Mouse (Mus musculus): ENCODE results near the gene Slc25a10. TPM values are rescaled to one million over a fixed set of nuclear protein-coding genes. Genes with fewer than 3 reads are reported as not detected.

The Slc25a10 gene
- polyA plus RNA-seq, 1 experiment from 2014 or later: 42.2 TPM

DNA sequence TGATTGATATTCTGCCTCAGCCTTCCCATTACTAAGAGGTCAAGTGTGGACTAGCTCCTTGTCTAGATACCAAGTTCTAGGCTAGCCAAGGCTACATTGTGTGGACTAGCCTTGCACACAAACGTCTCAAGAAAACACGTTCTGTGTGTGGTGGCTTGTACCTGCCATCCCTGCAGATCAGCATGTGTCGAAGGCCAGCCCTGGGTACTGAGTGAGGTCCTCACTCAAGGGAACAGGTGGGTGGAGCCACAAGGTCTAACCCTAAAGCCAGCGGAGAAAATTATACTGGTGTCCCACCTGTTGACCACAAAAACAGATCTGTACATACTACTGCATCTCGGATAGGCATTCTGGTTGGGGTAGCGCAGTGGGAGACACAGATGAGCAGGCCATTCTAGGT, 8.3 kb downstream of the Slc25a10 start:
- H3K4me2 ChIP-seq: no peak overlapping the region
- no peaks in the 10 kb centered on the region for H3K27me3 ChIP-seq
- no peak for DNase-seq
- no peak overlapping the region for H3K4me3 ChIP-seq (replicated peaks)
- peaks cover 7% of the 10 kb centered on the region for H3K4me1 ChIP-seq (replicated peaks)
- peaks cover 44% of the 10 kb centered on the region for H3K36me3 ChIP-seq
- no peak overlapping the region for H3K9ac ChIP-seq
- WGBS (ENCODE audit: insufficient replicate concordance): 61% methylated on average over 6 of the region's 6 CpGs
- H3K27ac ChIP-seq: no peak overlapping the region
- no peaks in the 10 kb centered on the region for H3K9me3 ChIP-seq (replicated peaks)
- ATAC-seq (ENCODE audit: low read depth): 0 out of 2 replicates have a peak, but pooled peaks have one; percentile 2

DNA sequence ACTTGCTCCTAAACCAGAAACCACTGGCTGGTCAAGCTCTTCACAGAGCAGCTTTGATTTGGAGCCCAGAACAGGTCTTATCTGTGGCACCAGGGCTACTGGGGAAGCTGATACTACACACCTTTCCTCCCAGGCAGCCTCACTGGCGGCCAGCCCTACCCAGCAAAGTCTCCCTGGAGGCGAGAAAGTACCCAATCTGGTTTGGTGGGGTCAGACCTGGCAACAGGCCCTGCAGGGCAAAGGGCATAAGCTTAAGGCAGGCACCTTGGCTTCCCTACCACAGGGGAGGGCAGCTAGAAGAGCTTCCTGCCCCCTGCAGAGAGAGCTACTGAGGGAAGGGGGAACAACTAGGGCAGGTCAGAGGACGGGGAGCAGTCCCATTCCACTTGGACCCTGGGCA, 8.7 kb downstream of the Slc25a10 start:
- H3K27me3 ChIP-seq: no peaks in the 10 kb centered on the region
- H3K4me2 ChIP-seq: no peak overlapping the region
- H3K36me3 ChIP-seq: peaks cover 39% of the 10 kb centered on the region
- no peak overlapping the region for H3K4me3 ChIP-seq (replicated peaks)
- no peak overlapping the region for H3K27ac ChIP-seq
- no peaks in the 10 kb centered on the region for H3K9me3 ChIP-seq (replicated peaks)
- 7% methylated on average over 3 of the region's 3 CpGs for WGBS (ENCODE audit: insufficient replicate concordance)
- no peak overlapping the region for H3K9ac ChIP-seq
- no peak for DNase-seq
- peaks cover 7% of the 10 kb centered on the region for H3K4me1 ChIP-seq (replicated peaks)
- peak; percentile 24; the same call in 1 of the 2 replicates for ATAC-seq (ENCODE audit: low read depth)

DNA sequence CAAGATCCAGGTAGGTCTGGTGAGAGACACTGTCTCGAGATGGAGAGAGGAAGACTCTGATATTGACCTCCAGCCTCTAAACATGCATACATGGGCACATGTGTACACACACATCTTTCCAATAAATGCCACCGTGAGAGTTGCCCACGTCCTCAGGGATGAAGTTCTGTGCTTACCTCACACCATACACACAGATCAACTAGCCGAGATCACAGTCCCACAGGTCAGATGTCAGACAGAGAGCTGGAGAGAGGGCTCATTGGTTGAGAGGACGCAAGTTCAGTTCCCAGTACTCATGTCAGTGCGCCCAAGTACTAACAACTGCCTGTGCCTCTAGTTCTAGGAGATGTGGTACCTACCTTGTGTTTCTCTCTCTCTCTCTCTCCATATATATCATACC, 9.4 kb downstream of the Slc25a10 start:
- no peak overlapping the region for H3K9ac ChIP-seq
- ATAC-seq (ENCODE audit: low read depth) (no peak), DNase-seq (no peak)
- no peaks in the 10 kb centered on the region for H3K27me3 ChIP-seq
- no peak overlapping the region for H3K4me3 ChIP-seq (replicated peaks)
- H3K4me2 ChIP-seq: no peak overlapping the region
- H3K9me3 ChIP-seq (replicated peaks): no peaks in the 10 kb centered on the region
- H3K36me3 ChIP-seq: peaks cover 33% of the 10 kb centered on the region
- WGBS (ENCODE audit: insufficient replicate concordance): 51% methylated on average over 6 of the region's 6 CpGs
- H3K27ac ChIP-seq: no peak overlapping the region
- H3K4me1 ChIP-seq (replicated peaks): peaks cover 7% of the 10 kb centered on the region

GRCm38 (mm10) chr11:120501701-120502100, 10.1 kb downstream of the Slc25a10 start:
- H3K27me3 ChIP-seq: no peaks in the 10 kb centered on the region
- H3K4me3 ChIP-seq (replicated peaks): no peak overlapping the region
- no peaks in the 10 kb centered on the region for H3K9me3 ChIP-seq (replicated peaks)
- H3K27ac ChIP-seq: no peak overlapping the region
- no peak overlapping the region for H3K9ac ChIP-seq
- H3K4me1 ChIP-seq (replicated peaks): peaks cover 13% of the 10 kb centered on the region
- H3K4me2 ChIP-seq: no peak overlapping the region
- DNase-seq (no peak), ATAC-seq (ENCODE audit: low read depth) (no peak)
- WGBS (ENCODE audit: insufficient replicate concordance): 66% methylated on average over 4 of the region's 4 CpGs
- peaks cover 26% of the 10 kb centered on the region for H3K36me3 ChIP-seq

- H3K9me3 ChIP-seq (replicated peaks): no peaks in the 10 kb centered on the region
- no peak overlapping the region for H3K9ac ChIP-seq
- ATAC-seq (ENCODE audit: low read depth) (no peak), DNase-seq (no peak)
- H3K27me3 ChIP-seq: no peaks in the 10 kb centered on the region
- no peak overlapping the region for H3K4me3 ChIP-seq (replicated peaks)
- H3K36me3 ChIP-seq: no peaks in the 10 kb centered on the region
- whole genome bisulfite sequencing (ENCODE audit: insufficient replicate concordance): 75% methylated on average over 3 of the region's 3 CpGs
- no peak overlapping the region for H3K27ac ChIP-seq
- peaks cover 36% of the 10 kb centered on the region for H3K4me1 ChIP-seq (replicated peaks)
- no peak overlapping the region for H3K4me2 ChIP-seq
These were observed 14.0 kb downstream of the Slc25a10 start for GRCm38 (mm10) chr11:120505661-120506060.

- Histone ChIP-seq H3K27ac (no peak overlapping the region), H3K9me3 (replicated peaks) (no peaks in the 10 kb centered on the region), H3K4me3 (replicated peaks) (no peak overlapping the region), H3K9ac (no peak overlapping the region), H3K4me1 (replicated peaks) (peaks cover 48% of the 10 kb centered on the region), H3K36me3 (no peaks in the 10 kb centered on the region), H3K27me3 (no peaks in the 10 kb centered on the region), H3K4me2 (no peak overlapping the region)
- DNase-seq (no peak), ATAC-seq (ENCODE audit: low read depth) (no peak)
- 57% methylated on average over 4 of the region's 4 CpGs for WGBS (ENCODE audit: insufficient replicate concordance)
These were observed 15.3 kb downstream of the Slc25a10 start for GRCm38 (mm10) chr11:120506899-120507298.

DNA sequence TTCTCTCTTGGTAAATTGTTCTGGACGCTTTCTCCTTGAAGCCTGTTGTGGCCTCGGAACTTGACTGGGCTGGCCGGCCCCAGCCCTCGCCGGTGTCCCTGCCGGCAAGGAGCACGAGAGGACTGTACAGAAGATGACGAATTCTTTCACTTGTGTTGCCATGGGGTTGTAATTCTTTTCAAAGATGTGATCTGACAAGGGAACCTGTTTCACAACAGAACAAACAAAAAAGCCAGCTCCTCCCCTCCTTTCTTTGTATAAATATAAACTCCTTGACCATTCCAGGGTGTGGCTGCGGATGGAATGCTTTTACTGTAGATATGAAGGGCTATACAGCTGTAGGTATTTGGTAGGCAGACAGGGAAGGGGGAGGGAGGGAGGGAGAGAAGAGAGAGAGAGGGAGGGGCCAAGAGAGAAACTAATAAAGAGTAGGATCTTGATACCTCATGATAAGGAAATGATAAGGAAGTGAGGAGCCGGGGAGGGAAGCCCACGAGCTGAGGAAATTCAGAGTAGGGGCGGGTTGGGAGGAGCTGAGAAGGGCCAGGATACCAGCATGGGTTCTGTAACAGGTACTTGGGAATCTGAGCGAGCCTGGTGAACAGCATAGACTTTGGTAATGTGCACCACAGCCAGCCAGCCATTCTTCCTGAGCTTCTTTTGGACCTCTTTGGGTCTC, 16.1 kb downstream of the Slc25a10 start:
- H3K27ac ChIP-seq: no peak overlapping the region
- no peak for DNase-seq

GRCm38 (mm10) chr11:120508290-120508870, 16.7 kb downstream of the Slc25a10 start:
- Histone ChIP-seq H3K36me3 (no peaks in the 10 kb centered on the region), H3K4me3 (replicated peaks) (no peak overlapping the region), H3K27me3 (no peaks in the 10 kb centered on the region), H3K9me3 (replicated peaks) (no peaks in the 10 kb centered on the region), H3K4me2 (no peak overlapping the region), H3K9ac (no peak overlapping the region), H3K4me1 (replicated peaks) (peaks cover 48% of the 10 kb centered on the region), H3K27ac (no peak overlapping the region)
- DNase-seq (no peak), ATAC-seq (ENCODE audit: low read depth) (no peak)
- WGBS (ENCODE audit: insufficient replicate concordance): 75% methylated on average over 9 of the region's 9 CpGs

More for the DNA sequence above, 16.1 kb downstream of the Slc25a10 start:
- ATAC-seq (ENCODE audit: low read depth): no peak
- Histone ChIP-seq H3K9me3 (replicated peaks) (no peaks in the 10 kb centered on the region), H3K36me3 (no peaks in the 10 kb centered on the region), H3K4me2 (no peak overlapping the region), H3K4me1 (replicated peaks) (peaks cover 48% of the 10 kb centered on the region), H3K4me3 (replicated peaks) (no peak overlapping the region), H3K9ac (no peak overlapping the region), H3K27me3 (no peaks in the 10 kb centered on the region)
- 67% methylated on average over 13 of the region's 13 CpGs for WGBS (ENCODE audit: insufficient replicate concordance)

- Histone ChIP-seq H3K4me2 (peak overlapping the region; percentile 69), H3K9me3 (replicated peaks) (no peaks in the 10 kb centered on the region), H3K4me3 (replicated peaks) (peak overlapping the region; percentile 50), H3K27ac (peak overlapping the region; percentile 85), H3K4me1 (replicated peaks) (peaks cover 48% of the 10 kb centered on the region), H3K36me3 (no peaks in the 10 kb centered on the region), H3K27me3 (no peaks in the 10 kb centered on the region), H3K9ac (peak overlapping the region; percentile 71)
- ATAC-seq (ENCODE audit: low read depth) (no peak), DNase-seq (peak; percentile 32)
- WGBS (ENCODE audit: insufficient replicate concordance): 14% methylated on average over 4 of the region's 4 CpGs
These were observed 18.3 kb downstream of the Slc25a10 start for GRCm38 (mm10) chr11:120509940-120510339.

- Histone ChIP-seq H3K9me3 (replicated peaks) (no peaks in the 10 kb centered on the region), H3K4me1 (replicated peaks) (peaks cover 51% of the 10 kb centered on the region), H3K4me2 (peak overlapping the region; percentile 69), H3K36me3 (no peaks in the 10 kb centered on the region), H3K27me3 (no peaks in the 10 kb centered on the region), H3K4me3 (replicated peaks) (peak overlapping the region; percentile 50), H3K9ac (peak overlapping the region; percentile 71), H3K27ac (peak overlapping the region; percentile 85)
- no peak for DNase-seq
- ATAC-seq (ENCODE audit: low read depth): peak; percentile 86
- WGBS (ENCODE audit: insufficient replicate concordance): 2% methylated on average over 16 of the region's 16 CpGs
These were observed 18.9 kb downstream of the Slc25a10 start for GRCm38 (mm10) chr11:120510375-120511030.

GRCm38 (mm10) chr11:120512790-120513453, 21.3 kb downstream of the Slc25a10 start:
- Histone ChIP-seq H3K27me3 (no peaks in the 10 kb centered on the region), H3K9me3 (replicated peaks) (no peaks in the 10 kb centered on the region), H3K4me3 (replicated peaks) (no peak overlapping the region), H3K4me2 (no peak overlapping the region), H3K36me3 (no peaks in the 10 kb centered on the region), H3K27ac (no peak overlapping the region), H3K9ac (no peak overlapping the region), H3K4me1 (replicated peaks) (peaks cover 45% of the 10 kb centered on the region)
- ATAC-seq (ENCODE audit: low read depth) (no peak), DNase-seq (no peak)
- whole genome bisulfite sequencing (ENCODE audit: insufficient replicate concordance): 63% methylated on average over 6 of the region's 6 CpGs

Measured in liver, embryonic 13.5 days (tissue).